Mouse (Mus musculus) neural tube, embryonic 14.5 days (tissue): ENCODE data around the gene Ifi47. TPM values are rescaled to one million over a fixed set of nuclear protein-coding genes. Genes with fewer than 3 reads are reported as not detected.

Experiments
- ATAC-seq: fragments of 200-750 bp; cut with Nextera tagmentation; 2 replicates; pipeline ENCODE4 v1.8.0; 2017; ENCODE audit warnings: low read depth, mild to moderate bottlenecking, moderate TSS enrichment, moderate library complexity
- H3K27ac ChIP-seq: fragments of 300-500 bp; sonication (generic); 2 replicates; pipeline ENCODE4 v1.5.1; 2014; ENCODE audit warnings: low read depth, mild to moderate bottlenecking, control low read depth, low read length, moderate library complexity, mixed read lengths
- H3K27me3 ChIP-seq: fragments of 300-500 bp; sonication (generic); 2 replicates; pipeline ENCODE4 v1.6.1; 2014; ENCODE audit warnings: low read length; ENCODE audit not compliant: control insufficient read depth, insufficient read depth
- H3K36me3 ChIP-seq: fragments of 300-500 bp; sonication (generic); 2 replicates; pipeline ENCODE4 v1.6.1; 2014; ENCODE audit warnings: low read length, mixed read lengths; ENCODE audit not compliant: control insufficient read depth, insufficient read depth
- H3K4me1 ChIP-seq: fragments of 300-500 bp; sonication (generic); 2 replicates; pipeline ENCODE4 v1.6.1; 2014; ENCODE audit warnings: low read length; ENCODE audit not compliant: control insufficient read depth, insufficient read depth
- H3K4me2 ChIP-seq: fragments of 300-500 bp; sonication (generic); 2 replicates; pipeline ENCODE4 v1.6.1; 2014; ENCODE audit warnings: mild to moderate bottlenecking, low read depth, low read length, control low read depth
- H3K4me3 ChIP-seq: fragments of 300-500 bp; sonication (generic); 2 replicates; pipeline ENCODE4 v1.5.1; 2014; ENCODE audit warnings: low read depth, low read length, control low read depth, mixed read lengths
- H3K9ac ChIP-seq: fragments of 300-500 bp; sonication (generic); replicated peaks from 2 replicates; pipeline ENCODE4 v1.6.1; 2014; ENCODE audit warnings: low read depth, mild to moderate bottlenecking, control low read depth, low read length, mixed read lengths
- H3K9me3 ChIP-seq: fragments of 300-500 bp; sonication (generic); 2 replicates; pipeline ENCODE4 v1.6.1; 2016; ENCODE audit warnings: low read length; ENCODE audit not compliant: control insufficient read depth
- WGBS: fragments of 180-500 bp; shearing (Covaris S2); extraction: QIAGEN DNeasy Blood & Tissue Kit; methylation state at CpG from one replicate; pipeline ENCODE4 v1.1.7; 2014; 5-methylcytosine and 5-hydroxymethylcytosine counted together
- polyA plus RNA-seq: library from polyadenylated mRNA; unstranded; fragments of >200 nt; fragmentation: Nextera tagmentation; extraction: Ambion mirVana; gene quantifications from 2 replicates; pipeline ENCODE4 v1.2.1, GENCODE M21; 2014

Ifi47 gene
- polyA plus RNA-seq, 1 experiment from 2014 or later: not detected

DNA sequence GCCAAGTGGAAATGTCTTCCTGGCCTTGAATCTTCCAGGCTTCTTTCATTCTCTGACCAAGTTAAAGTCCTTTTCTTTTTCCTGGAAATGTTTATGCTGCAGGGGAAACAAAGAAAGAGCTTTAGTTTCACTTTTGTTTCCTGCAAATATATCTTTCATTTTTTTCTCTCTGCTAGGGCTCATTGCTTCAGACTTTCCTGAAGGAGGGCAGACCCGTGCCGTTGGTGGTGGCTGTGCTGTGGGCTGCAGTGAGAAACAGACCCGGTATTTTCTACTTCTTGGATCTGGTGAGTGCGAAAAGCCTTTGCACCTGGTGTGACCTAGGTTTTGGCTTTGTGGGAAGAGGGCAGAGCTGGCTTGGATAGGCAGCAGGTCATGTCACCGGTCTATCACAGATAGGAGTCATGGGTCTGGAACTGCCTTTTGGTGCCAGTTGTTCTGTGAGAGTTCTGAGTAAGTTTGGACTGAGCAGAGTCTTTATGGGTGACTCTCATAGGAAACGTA is 10.5 kb downstream of the Ifi47 start:
- no peaks in the 10 kb centered on the region for H3K36me3 ChIP-seq
- WGBS: 86% methylated on average over 6 of the region's 6 CpGs

DNA sequence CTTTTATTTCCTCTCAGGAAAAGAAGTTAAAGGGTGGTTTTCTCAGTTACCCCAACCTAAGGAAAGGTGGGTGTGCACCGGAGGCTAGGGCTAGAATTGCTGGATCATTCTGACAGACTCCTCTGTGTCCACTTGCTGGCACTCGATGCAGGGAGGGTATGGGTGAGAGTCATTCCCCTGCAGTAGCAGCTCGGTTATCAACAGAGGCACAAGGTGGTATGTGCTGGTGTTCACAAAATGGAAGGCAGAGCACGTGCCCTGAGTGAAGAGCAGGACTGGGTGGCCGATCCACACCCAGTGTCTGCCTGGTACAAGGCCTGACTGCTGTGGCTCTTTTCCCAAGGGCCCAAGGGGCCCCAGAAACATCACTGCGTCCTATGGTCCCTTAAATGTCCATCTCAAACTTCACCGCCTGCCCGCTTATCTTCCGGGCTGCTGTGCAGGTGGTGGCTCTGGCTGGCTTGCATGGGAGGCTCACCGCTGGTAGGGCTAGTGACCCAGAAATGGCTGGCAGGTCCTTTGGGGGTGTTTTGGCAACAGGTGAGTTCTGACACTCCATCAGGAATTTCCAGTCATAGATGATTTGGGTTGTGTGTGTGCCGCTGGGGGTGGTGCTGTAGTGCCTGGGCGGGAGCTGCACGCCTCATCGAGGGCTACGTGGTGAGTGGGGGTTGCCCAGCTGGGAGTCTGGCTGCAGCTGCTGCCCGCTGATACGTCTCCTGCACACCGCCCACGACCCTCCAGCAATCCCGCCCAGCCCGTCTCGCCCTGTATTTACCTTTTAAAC is 11.6 kb downstream of the Ifi47 start:
- H3K4me2 ChIP-seq: no peak overlapping the region
- H3K9me3 ChIP-seq: no peaks in the 10 kb centered on the region
- H3K27me3 ChIP-seq: no peaks in the 10 kb centered on the region
- no peak for ATAC-seq
- no peak overlapping the region for H3K4me3 ChIP-seq
- 47% methylated on average over 22 of the region's 22 CpGs for whole genome bisulfite sequencing
- no peak overlapping the region for H3K27ac ChIP-seq
- no peak overlapping the region for H3K9ac ChIP-seq
- H3K4me1 ChIP-seq: no peaks in the 10 kb centered on the region
- H3K36me3 ChIP-seq: no peaks in the 10 kb centered on the region

More for the DNA sequence above, 10.5 kb downstream of the Ifi47 start:
- H3K4me1 ChIP-seq: no peaks in the 10 kb centered on the region
- H3K9me3 ChIP-seq: no peaks in the 10 kb centered on the region
- H3K4me3 ChIP-seq: no peak overlapping the region
- H3K9ac ChIP-seq: no peak overlapping the region
- H3K27ac ChIP-seq: no peak overlapping the region
- no peak for ATAC-seq
- no peaks in the 10 kb centered on the region for H3K27me3 ChIP-seq
- no peak overlapping the region for H3K4me2 ChIP-seq

DNA sequence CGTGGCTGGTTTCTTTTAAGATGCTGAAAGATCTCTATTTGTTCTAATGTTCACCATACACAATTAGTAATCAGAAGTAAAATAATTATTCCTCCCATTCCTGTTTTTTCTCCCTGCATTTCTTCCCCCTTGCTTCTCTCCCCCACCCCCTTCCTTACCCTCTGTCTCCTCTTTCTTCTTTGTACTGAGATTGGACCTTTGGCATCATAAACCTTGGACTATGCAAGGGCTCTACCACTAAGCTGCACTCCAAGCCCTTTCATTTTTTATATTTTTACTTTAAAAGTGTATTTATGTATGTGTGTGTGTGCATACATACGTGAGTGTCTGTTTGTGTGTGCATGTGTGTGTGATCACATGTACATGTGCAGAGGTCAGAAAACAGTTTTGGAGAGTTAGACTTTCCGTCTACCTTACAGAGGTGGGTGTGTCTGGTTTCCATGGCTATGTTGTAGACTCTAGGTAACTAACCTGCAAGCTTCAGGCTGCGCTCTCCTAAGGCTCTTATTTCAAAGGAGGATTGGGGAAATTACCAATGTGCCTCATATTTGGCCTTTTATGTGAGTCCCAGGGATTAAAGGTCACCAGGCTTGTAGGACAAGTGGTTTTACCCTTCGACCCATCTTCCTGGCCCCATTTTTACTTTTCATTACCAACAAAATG is 12.7 kb downstream of the Ifi47 start:
- Histone ChIP-seq H3K27me3 (no peaks in the 10 kb centered on the region), H3K9me3 (no peaks in the 10 kb centered on the region), H3K27ac (no peak overlapping the region), H3K36me3 (no peaks in the 10 kb centered on the region), H3K4me3 (no peak overlapping the region), H3K4me1 (no peaks in the 10 kb centered on the region), H3K4me2 (no peak overlapping the region), H3K9ac (no peak overlapping the region)
- no peak for ATAC-seq
- WGBS: 92% methylated on average over 5 of the region's 5 CpGs

DNA sequence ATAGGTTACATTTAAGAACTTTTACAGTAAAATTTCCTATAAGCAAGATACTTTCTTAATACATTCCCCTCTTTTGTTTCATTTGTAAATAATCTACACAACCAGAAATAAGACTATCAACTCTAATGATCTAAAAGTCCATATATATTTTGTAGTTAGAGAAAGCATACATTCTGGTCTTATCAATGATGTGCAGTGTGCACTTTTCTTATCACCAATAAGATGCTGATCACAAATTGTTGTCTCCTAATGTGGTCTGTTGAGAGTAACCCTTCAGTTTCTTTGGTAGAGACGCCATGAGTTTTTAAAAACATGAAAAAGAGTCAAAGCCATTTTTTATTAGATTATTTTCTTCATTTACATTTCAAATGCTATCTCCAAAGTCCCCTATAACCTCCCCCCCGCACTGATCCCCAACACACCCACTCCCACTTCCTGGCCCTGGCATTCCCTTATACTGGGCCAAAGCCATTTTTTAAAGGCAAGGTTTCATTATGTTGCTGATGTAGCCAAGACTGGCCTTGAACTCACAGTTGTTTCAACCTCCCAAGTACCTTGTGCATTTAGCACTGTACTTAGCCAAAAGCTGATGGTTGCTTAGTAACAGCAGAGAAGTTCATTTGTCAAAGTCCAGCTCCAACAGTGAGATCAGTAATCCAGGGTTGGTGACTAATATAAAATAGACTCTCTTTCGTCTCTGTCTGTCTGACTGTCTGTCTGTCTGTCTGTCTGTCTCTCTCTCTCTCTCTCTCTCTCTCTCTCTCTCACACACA is 13.5 kb downstream of the Ifi47 start:
- Histone ChIP-seq H3K4me2 (no peak overlapping the region), H3K4me1 (no peaks in the 10 kb centered on the region), H3K27ac (no peak overlapping the region), H3K36me3 (no peaks in the 10 kb centered on the region), H3K9ac (no peak overlapping the region), H3K9me3 (no peaks in the 10 kb centered on the region), H3K4me3 (no peak overlapping the region), H3K27me3 (no peaks in the 10 kb centered on the region)
- WGBS: 85% methylated on average over 3 of the region's 3 CpGs
- ATAC-seq: no peak

- Histone ChIP-seq H3K27me3 (no peaks in the 10 kb centered on the region), H3K9me3 (no peaks in the 10 kb centered on the region), H3K4me1 (no peaks in the 10 kb centered on the region), H3K27ac (no peak overlapping the region), H3K4me2 (no peak overlapping the region), H3K36me3 (no peaks in the 10 kb centered on the region), H3K4me3 (no peak overlapping the region), H3K9ac (no peak overlapping the region)
- ATAC-seq: no peak
- WGBS: 93% methylated on average over 5 of the region's 5 CpGs
Measured at GRCm38 (mm10) chr11:49090551-49090950, 14.2 kb downstream of the Ifi47 start.

DNA sequence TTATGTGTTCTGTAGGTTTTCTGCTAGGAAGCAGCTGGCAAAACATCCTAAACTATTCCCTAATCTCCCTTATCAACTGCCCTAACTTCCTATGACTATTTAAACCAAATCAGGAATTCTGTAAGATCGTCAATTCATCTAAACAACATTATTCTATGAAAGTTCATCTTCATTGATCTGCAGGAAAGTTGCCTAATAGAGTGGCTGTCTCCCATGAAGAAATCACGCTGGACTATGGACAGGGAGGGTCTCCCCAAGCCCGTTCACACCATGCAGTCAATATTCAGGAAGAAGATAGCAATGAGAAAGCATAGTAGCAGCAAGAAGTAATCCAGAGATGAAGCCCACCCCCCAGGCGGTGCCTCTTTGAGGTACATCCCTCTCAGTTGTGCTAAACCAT is 14.8 kb downstream of the Ifi47 start:
- Histone ChIP-seq H3K36me3 (no peaks in the 10 kb centered on the region), H3K27ac (no peak overlapping the region), H3K4me3 (no peak overlapping the region), H3K9me3 (no peaks in the 10 kb centered on the region), H3K4me2 (no peak overlapping the region), H3K27me3 (no peaks in the 10 kb centered on the region), H3K4me1 (no peaks in the 10 kb centered on the region), H3K9ac (no peak overlapping the region)
- no peak for ATAC-seq
- WGBS: 83% methylated on average over 4 of the region's 4 CpGs

- H3K4me1 ChIP-seq: no peaks in the 10 kb centered on the region
- H3K27me3 ChIP-seq: no peaks in the 10 kb centered on the region
- no peak overlapping the region for H3K4me2 ChIP-seq
- ATAC-seq: no peak
- no peaks in the 10 kb centered on the region for H3K9me3 ChIP-seq
- H3K36me3 ChIP-seq: no peaks in the 10 kb centered on the region
- 88% methylated on average over 1 of the region's 1 CpGs for WGBS
- H3K9ac ChIP-seq: no peak overlapping the region
- H3K4me3 ChIP-seq: no peak overlapping the region
- H3K27ac ChIP-seq: no peak overlapping the region
Measured at GRCm38 (mm10) chr11:49092053-49092586, 15.7 kb downstream of the Ifi47 start.

- Histone ChIP-seq H3K9ac (no peak overlapping the region), H3K9me3 (no peaks in the 10 kb centered on the region), H3K4me3 (no peak overlapping the region), H3K36me3 (no peaks in the 10 kb centered on the region), H3K4me1 (no peaks in the 10 kb centered on the region), H3K4me2 (no peak overlapping the region), H3K27ac (no peak overlapping the region), H3K27me3 (no peaks in the 10 kb centered on the region)
- ATAC-seq: no peak
- WGBS: 93% methylated on average over 2 of the region's 2 CpGs
Measured at GRCm38 (mm10) chr11:49092786-49093185, 16.4 kb downstream of the Ifi47 start.
